Mouse (Mus musculus) retina, postnatal 1 day (tissue): ENCODE data around the gene Olfr1221.
"Not testable (repeated sequence)": the region's sequence is repeated elsewhere in the genome, so short reads cannot be mapped to it uniquely, and the experiment has no call there.

ENCODE experiments used
- DNase-seq: peaks from one replicate; pipeline ENCODE4 v3.0.0-alpha.2; 2012

Gene Olfr1221

DNA sequence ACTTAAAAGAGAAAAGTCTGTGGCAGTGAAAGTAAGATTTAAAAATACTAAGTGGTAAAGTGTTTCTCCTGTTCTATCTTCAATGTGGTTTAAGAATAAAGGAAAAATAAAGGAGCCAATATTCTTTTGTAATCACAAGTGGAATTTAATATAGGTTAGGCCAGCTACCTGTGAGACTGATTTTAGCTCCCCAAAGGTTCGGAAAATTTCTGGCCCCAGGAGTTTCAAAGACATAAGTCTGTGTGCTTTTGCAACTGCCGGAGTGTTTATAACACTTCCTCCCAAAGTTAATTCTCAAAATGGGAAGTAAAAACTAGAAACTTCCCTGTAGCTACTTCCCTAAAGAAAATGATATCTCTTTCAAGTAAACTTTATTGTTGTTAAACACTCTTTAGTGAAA, at the start of gene Olfr1221:
TSS of gene Olfr1221 (minus strand) at position 101 of the 400 bp plus-strand sequence.
- no peak for DNase-seq

DNA sequence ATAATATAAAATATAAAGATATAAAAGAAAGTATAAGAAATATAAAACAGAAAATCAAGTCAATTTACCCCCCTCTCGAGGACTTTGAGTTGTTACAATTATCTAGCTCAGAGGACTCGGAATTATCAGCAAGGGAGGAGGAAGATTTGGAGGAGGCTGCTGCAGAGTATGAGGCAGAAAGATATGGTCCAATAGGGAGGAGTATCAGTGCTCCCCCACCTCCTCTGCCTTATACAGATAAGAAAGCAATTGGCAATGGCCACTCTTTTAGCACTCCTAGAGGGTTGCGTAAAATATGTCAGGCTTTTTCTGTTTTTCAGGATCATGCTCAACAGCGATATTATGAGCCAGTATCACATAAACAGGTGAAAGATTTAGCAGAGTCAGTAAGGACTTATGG, 47.6 kb upstream of the Olfr1221 start:
- not testable (repeated sequence) for DNase-seq

DNA sequence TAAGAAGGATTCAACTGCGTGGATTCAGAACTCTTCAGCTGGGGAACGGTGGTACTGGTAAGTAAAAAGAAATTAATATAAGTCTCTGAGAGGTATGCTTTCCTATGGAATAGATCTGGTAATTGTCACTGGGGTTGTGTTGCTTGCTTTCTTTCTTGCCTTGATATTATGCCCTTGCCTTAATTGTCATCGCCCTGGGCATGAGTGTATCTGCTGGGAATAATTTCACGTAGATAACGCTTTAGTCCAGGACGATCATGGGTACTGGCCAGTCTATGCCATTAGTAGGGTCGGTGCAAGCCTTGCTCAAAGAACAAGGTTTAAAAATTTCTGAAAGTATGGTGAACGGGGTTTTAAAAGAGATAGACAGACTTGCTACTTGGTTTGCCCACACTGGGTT, 46.9 kb upstream of the Olfr1221 start, which contains the start of gene Olfr1224-ps1:
TSS of gene Olfr1224-ps1 (minus strand) at position 101 of the 400 bp plus-strand sequence.
- DNase-seq = not testable (repeated sequence)

DNA sequence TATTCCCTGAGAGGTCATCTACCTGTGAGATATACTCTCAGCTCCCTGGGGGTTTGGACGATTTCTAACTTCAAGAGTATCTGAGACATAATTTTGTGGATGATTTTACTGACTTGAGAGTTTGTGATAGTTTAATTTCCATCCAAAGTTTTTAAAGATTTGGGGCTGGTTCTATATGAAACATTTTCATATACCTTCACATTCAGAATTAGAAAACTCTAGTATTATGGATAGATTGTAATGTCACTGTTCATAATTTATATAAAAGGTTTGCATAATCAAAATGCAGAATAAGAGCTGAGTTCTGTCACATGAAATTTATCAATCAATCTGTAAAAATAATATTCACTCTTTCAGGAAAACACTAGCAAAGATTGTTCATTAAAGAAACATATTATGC, 34.4 kb upstream of the Olfr1221 start, which contains the start of gene Olfr1223:
TSS of gene Olfr1223 (minus strand) at position 101 of the 400 bp plus-strand sequence.
- no peak for DNase-seq

DNA sequence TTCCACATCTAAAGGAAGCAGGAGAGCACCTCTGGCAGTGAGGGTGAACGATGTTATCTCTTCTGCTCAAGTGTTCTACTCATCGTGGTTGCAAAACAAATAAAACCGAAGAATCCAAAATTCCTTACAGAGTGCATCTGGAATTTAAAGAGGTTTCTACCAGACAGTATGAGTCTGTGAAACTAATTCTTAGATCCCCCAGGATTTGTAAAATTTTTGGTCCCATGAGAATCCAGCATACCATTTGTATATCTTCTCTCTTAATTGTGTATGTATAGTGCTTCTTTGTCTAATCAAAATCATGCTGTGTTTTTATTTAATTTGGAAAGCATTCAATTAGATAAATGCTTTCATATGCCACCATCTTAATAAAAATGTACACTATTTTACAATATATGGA, 15.9 kb upstream of the Olfr1221 start, which contains the start of gene Olfr1222:
TSS of gene Olfr1222 (minus strand) at position 101 of the 400 bp plus-strand sequence.
- no peak for DNase-seq

DNA sequence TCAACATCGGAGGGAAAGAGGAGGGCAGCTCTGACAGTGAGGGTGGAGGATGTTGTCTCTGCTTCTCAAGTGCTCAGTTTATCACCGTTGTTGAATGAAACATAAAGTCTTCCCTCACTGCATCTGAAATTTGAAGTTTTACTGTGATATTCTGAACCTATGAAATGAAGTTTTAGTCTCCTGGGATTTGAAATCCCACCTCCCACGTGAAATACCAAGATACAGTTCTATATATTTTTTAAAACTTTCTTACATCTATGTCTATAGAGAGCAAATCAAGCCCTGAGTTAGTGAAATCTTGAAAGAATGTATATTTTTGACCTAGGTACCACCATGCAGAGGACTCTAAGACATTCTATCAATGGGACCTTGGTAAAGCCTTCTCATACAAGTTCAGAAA, 10.3 kb downstream of the Olfr1221 start, which contains the start of gene Olfr1220:
TSS of gene Olfr1220 (minus strand) at position 101 of the 400 bp plus-strand sequence.
- DNase-seq = no peak

DNA sequence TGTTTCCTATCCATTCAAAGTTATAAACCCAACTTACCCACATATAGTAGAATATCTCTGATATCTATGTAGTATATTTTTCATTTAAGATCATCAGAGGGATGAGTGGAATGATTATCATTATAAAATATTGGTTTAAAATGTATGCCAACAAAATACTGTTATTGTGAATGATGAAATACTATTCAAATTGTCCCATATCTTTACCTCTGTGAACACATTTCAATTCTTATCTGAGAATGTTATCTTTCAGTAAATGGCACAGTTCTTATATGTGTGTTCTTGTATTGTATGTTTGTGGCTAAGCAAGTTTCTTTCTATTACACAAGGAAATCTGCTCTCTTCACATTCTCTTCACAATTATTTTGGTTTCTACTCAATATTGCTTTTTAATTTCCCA, 11.4 kb downstream of the Olfr1221 start:
- no peak for DNase-seq

DNA sequence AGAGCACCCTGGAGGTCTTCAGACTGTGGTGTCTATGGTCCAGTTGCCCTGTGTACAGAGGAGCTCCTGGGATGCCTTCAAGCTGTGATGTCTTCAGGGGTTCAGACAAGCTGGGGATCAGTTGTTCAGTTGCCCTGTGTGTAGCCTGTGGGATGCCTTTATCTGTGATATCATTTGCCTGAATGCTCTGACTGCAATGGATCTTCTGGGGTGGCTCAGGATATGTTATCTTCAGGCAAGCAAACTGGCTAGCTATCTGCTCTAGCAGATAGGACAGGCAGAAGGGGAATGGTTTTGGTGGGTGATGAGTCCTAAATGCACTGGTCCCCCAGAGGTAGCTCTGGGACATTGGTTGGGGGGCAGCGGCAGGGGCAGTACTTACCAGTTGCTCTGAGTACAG, 23.2 kb downstream of the Olfr1221 start:
- no peak for DNase-seq

DNA sequence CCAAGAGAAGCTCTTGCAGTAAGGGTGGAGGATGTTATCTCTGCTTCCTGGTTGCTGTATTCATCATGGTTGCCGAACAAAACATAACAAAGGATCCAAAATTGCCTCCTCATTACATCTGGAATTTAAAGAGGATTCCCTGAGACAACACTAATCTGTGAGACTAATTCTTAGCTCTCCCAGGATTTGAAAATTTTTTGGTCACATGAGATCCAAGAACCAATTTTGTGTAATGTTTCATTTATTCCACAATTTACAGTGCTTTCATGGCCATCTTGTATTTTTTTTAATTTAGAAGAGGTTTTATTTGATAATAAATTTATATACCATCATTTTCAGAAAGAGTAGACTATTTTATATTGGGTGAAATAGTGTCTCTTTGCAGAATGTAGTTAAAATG, 33.7 kb downstream of the Olfr1221 start, which contains the start of gene Olfr1219:
TSS of gene Olfr1219 (minus strand) at position 101 of the 400 bp plus-strand sequence.
- DNase-seq = no peak

DNA sequence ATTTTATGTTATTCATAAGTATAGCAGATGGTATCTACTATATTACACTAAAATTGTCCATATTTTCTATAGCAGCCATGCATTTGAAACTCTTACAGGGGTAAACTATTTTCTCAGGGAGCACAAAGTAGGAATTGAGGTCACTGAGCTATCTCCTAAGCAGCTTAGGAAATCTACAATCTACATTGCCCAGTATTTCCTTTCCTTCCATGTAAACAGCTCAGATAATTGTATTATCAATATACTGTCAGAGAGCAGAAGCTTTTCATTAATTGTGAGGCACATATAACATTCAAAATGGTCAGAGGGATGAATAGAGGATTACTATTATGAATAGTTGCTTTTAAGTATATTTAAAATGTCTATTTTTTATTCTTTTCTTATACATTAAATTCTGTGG, 35.6 kb downstream of the Olfr1221 start:
- DNase-seq = no peak

DNA sequence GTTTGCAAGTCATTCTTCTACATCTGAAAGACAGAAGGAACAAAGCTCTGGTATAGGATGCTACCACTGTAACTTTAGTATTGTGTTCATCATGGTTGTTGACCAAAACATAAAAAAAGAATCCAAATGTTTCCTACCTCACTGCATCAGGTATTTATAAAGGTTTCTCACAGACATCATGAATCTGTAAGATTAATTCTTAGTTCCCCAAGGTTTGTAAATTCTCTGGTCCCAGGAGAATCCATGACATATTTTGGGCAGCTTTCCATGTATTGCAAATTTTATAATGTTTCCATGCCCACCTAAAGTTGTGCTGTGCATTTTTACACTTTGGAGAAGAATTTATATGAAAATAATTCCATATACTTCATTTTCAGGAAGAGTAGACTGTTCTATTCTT, 56.0 kb downstream of the Olfr1221 start, which contains the start of gene Olfr1218:
TSS of gene Olfr1218 (minus strand) at position 101 of the 400 bp plus-strand sequence.
- DNase-seq = no peak
